Mouse (Mus musculus): ENCODE data around the gene Gm17364.

DNA sequence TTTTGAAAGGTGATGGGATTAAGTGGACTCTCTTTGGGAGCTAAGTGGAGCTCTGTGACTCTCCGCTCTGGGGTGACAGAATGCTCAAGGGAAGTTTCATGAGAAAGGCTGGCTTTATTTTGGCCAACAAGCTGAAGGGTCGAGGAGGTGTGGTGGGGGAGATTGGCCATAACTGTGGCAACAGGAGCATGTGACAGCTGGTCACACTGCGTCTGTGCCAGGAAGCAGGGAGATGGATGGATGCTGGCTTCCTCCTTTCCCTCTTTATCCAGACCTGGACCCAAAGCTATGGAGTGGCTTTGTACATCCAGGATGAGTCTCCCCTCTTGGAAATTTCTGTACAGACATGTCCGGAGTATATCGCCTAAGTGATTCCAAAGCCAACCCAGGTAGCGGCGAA lies 40.5 kb downstream of the Gm17364 start:
- TF ChIP-seq POLR2A (IDR thresholded peaks at IDR 0.05; ENCODE audit: low read depth, low read length) = no peak
- no peak for TF ChIP-seq CTCF (IDR thresholded peaks at IDR 0.05; ENCODE audit: extremely low read depth, insufficient read depth, insufficient read length, insufficient replicate concordance)

Data from spleen, adult 2 months (tissue).